Mouse (Mus musculus): ENCODE data around the gene Acvr2b. TPM values are rescaled to one million over a fixed set of nuclear protein-coding genes. Genes with fewer than 3 reads are reported as not detected.

Gene Acvr2b
- total RNA-seq (2014; rRNA removed), result 35.6 and 39.7 TPM in 2 replicates
- polyA plus RNA-seq (2015; fragmentation: Nextera tagmentation; extraction: Ambion mirVana), result 29.5 and 32.1 TPM in 2 replicates

- Histone ChIP-seq H3K27ac (ENCODE audit: low read depth, low read length) (peak within 1 kb of the TSS; percentile 97), H3K9ac (replicated peaks; ENCODE audit: low read length, poor library complexity, severe bottlenecking) (peak within 1 kb of the TSS; percentile 99), H3K27me3 (ENCODE audit: insufficient read depth, low read length) (no peaks in the 10 kb centered on the region), H3K4me3 (ENCODE audit: low read depth, low read length) (peak within 1 kb of the TSS; percentile 98), H3K9me3 (ENCODE audit: low read length) (no peaks in the 10 kb centered on the region), H3K36me3 (ENCODE audit: insufficient read depth, low read length) (no peaks in the 10 kb centered on the region), H3K4me1 (ENCODE audit: insufficient read depth, low read length) (peaks cover 7% of the 10 kb centered on the region), H3K4me2 (ENCODE audit: low read depth, low read length, poor library complexity, severe bottlenecking) (peak within 1 kb of the TSS; percentile 94)
- peak; percentile 59 for TF ChIP-seq CTCF (IDR thresholded peaks at IDR 0.05)
- DNase-seq (ENCODE audit: low spot score), result peak; percentile 96
- ATAC-seq (ENCODE audit: low FRiP score), result peak; percentile 92
- 0% methylated on average over 28 of the region's 32 CpGs for WGBS
These were observed at the start of gene Acvr2b for GRCm38 (mm10) chr9:119401801-119402214. Acvr2b (plus strand) TSS chr9:119402118.

DNA sequence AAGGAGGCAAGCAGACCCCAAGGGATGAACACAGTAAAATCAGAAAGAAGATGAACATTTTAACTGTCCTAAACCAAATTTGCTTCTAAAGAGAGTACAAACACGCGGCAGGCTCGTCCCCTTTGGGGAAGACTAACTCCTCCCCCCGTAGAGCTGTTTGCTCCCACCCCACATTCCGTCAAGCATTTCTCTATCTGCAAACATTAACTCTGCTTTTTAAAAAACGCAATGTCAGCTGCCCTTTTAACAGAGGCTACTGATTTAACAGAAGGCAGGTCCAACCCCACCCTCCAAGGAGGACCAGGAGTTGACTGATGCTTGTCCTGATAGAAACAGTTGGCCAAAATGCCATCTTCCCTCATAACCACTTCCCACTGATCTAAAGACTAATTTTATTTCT lies 48.0 kb upstream of the Acvr2b start:
- Histone ChIP-seq H3K9ac (replicated peaks; ENCODE audit: low read length, poor library complexity, severe bottlenecking) (no peak overlapping the region), H3K4me2 (ENCODE audit: low read depth, low read length, poor library complexity, severe bottlenecking) (no peak overlapping the region), H3K36me3 (ENCODE audit: insufficient read depth, low read length) (peaks cover 15% of the 10 kb centered on the region), H3K27ac (ENCODE audit: low read depth, low read length) (no peak overlapping the region), H3K4me1 (ENCODE audit: insufficient read depth, low read length) (no peaks in the 10 kb centered on the region), H3K9me3 (ENCODE audit: low read length) (no peaks in the 10 kb centered on the region), H3K27me3 (ENCODE audit: insufficient read depth, low read length) (no peaks in the 10 kb centered on the region), H3K4me3 (ENCODE audit: low read depth, low read length) (no peak overlapping the region)
- DNase-seq (ENCODE audit: low spot score) (no peak), ATAC-seq (ENCODE audit: low FRiP score) (no peak)
- 86% methylated on average over 6 of the region's 6 CpGs for WGBS
- TF ChIP-seq CTCF (IDR thresholded peaks at IDR 0.05), result no peak

- Histone ChIP-seq H3K27ac (ENCODE audit: low read depth, low read length) (no peak overlapping the region), H3K4me1 (ENCODE audit: insufficient read depth, low read length) (no peaks in the 10 kb centered on the region), H3K9me3 (ENCODE audit: low read length) (no peaks in the 10 kb centered on the region), H3K9ac (replicated peaks; ENCODE audit: low read length, poor library complexity, severe bottlenecking) (no peak overlapping the region), H3K4me2 (ENCODE audit: low read depth, low read length, poor library complexity, severe bottlenecking) (no peak overlapping the region), H3K36me3 (ENCODE audit: insufficient read depth, low read length) (peaks cover 5% of the 10 kb centered on the region; the same call in 1 of the 2 replicates), H3K27me3 (ENCODE audit: insufficient read depth, low read length) (no peaks in the 10 kb centered on the region), H3K4me3 (ENCODE audit: low read depth, low read length) (no peak overlapping the region)
- no peak for ATAC-seq (ENCODE audit: low FRiP score)
- no peak for TF ChIP-seq CTCF (IDR thresholded peaks at IDR 0.05)
- DNase-seq (ENCODE audit: low spot score), result no peak
- 85% methylated on average over 6 of the region's 6 CpGs for WGBS
These were observed 46.0 kb upstream of the Acvr2b start for GRCm38 (mm10) chr9:119355943-119356342.

DNA sequence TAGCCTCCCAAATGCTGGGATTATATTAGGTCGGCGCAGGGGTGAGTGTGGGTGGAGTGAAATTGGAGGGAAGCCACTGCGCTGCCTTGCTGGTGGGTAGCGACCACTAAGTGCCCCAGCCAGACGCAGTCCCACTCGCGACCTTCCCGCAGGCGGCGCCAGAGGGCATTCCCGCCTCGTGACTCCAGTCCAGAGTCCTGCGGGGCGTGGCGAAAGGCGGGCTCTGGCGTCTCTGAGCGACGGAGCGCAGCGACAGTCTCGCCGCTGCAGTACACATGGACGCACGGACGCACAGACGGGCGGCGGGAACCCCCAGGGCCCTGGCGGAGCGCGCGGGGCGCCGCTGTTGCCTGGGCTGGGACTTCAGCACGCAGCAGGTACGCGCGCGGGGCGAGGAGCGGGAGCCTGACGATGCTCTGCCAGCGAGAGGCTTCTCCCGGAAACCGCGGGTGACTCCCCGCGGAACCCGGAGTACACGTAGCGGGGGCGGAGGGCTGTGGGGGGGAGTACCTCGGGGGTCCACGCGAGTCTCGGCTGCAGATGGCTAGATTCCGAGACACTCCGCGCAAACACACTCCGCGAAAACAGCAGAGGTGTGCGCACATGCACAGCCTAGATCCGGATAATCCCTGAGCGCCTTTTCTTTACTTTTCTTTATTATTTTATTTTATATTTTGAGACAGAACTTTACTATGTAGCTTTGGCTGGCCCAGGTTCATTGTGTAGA lies 44.4 kb upstream of the Acvr2b start, which contains the start of gene Xylb:
TSS of gene Xylb (plus strand) at position 51 of the 727 bp plus-strand sequence.
- Histone ChIP-seq H3K27ac (ENCODE audit: low read depth, low read length) (no peak within 1 kb of the TSS), H3K9ac (replicated peaks; ENCODE audit: low read length, poor library complexity, severe bottlenecking) (peak within 1 kb of the TSS; percentile 59), H3K9me3 (ENCODE audit: low read length) (no peaks in the 10 kb centered on the region), H3K27me3 (ENCODE audit: insufficient read depth, low read length) (no peaks in the 10 kb centered on the region), H3K4me3 (ENCODE audit: low read depth, low read length) (peak within 1 kb of the TSS; percentile 63), H3K4me2 (ENCODE audit: low read depth, low read length, poor library complexity, severe bottlenecking) (peak within 1 kb of the TSS; percentile 89), H3K4me1 (ENCODE audit: insufficient read depth, low read length) (no peaks in the 10 kb centered on the region), H3K36me3 (ENCODE audit: insufficient read depth, low read length) (no peaks in the 10 kb centered on the region)
- DNase-seq (ENCODE audit: low spot score) (peak; percentile 91), ATAC-seq (ENCODE audit: low FRiP score) (peak; percentile 86)
- WGBS, result 2% methylated on average over 62 of the region's 65 CpGs
- peak; percentile 84 for TF ChIP-seq CTCF (IDR thresholded peaks at IDR 0.05)

DNA sequence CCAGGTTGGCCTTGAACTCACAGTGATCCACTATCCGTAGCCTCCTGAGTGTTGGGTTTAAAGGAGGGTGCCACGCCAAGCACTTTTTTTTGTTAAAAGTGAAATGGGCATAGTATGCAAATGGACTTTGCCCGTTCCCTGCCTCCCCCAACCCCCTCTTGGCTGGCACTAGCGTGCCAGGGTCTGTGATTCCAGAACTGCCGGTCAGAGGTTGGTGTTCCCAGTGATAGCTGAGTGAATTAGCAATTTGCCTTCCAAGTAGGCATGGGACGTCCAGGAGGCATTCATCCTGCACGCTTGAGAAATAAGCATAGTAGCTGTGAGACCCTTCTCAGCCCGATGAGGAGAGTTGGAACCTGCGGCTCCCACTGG lies 43.9 kb upstream of the Acvr2b start:
- Histone ChIP-seq H3K4me3 (ENCODE audit: low read depth, low read length) (peak overlapping the region; percentile 63), H3K4me1 (ENCODE audit: insufficient read depth, low read length) (no peaks in the 10 kb centered on the region), H3K4me2 (ENCODE audit: low read depth, low read length, poor library complexity, severe bottlenecking) (peak overlapping the region; percentile 89), H3K9me3 (ENCODE audit: low read length) (no peaks in the 10 kb centered on the region), H3K36me3 (ENCODE audit: insufficient read depth, low read length) (no peaks in the 10 kb centered on the region), H3K9ac (replicated peaks; ENCODE audit: low read length, poor library complexity, severe bottlenecking) (no peak overlapping the region), H3K27me3 (ENCODE audit: insufficient read depth, low read length) (no peaks in the 10 kb centered on the region), H3K27ac (ENCODE audit: low read depth, low read length) (no peak overlapping the region)
- ATAC-seq (ENCODE audit: low FRiP score) (no peak), DNase-seq (ENCODE audit: low spot score) (no peak)
- no peak for TF ChIP-seq CTCF (IDR thresholded peaks at IDR 0.05)
- WGBS, result 42% methylated on average over 9 of the region's 9 CpGs

GRCm38 (mm10) chr9:119361416-119361815 lies 40.5 kb upstream of the Acvr2b start:
- Histone ChIP-seq H3K4me3 (ENCODE audit: low read depth, low read length) (no peak overlapping the region), H3K27me3 (ENCODE audit: insufficient read depth, low read length) (no peaks in the 10 kb centered on the region), H3K27ac (ENCODE audit: low read depth, low read length) (no peak overlapping the region), H3K9ac (replicated peaks; ENCODE audit: low read length, poor library complexity, severe bottlenecking) (no peak overlapping the region), H3K9me3 (ENCODE audit: low read length) (no peaks in the 10 kb centered on the region), H3K4me2 (ENCODE audit: low read depth, low read length, poor library complexity, severe bottlenecking) (no peak overlapping the region), H3K36me3 (ENCODE audit: insufficient read depth, low read length) (no peaks in the 10 kb centered on the region), H3K4me1 (ENCODE audit: insufficient read depth, low read length) (no peaks in the 10 kb centered on the region)
- DNase-seq (ENCODE audit: low spot score) (no peak), ATAC-seq (ENCODE audit: low FRiP score) (no peak)
- WGBS, result 93% methylated on average over 5 of the region's 5 CpGs
- no peak for TF ChIP-seq CTCF (IDR thresholded peaks at IDR 0.05)
